Comparison of ENCODE assay signal across 8 mouse cellular contexts in genomic region chr11:3132001-3132400, GRCm38 (mm10).
DNase-seq lines count a peak whose midpoint lies in the region; ATAC-seq and TF ChIP-seq lines count a peak whose summit lies in the region.
"Not testable (repeated sequence)": the region's sequence is repeated elsewhere in the genome, so short reads cannot be mapped to it uniquely, and the experiment has no call there.

No protein-coding gene starts in this region.

- peak; percentile 39 for DNase-seq in MN1 (ENCODE audit: low spot score)
- peak; percentile 78 to 84 for DNase-seq in cerebellum, postnatal 4 days (ENCODE audit: low spot score in 2 of 2)
- DNase-seq in gastrocnemius, postnatal 10 days = peak; percentile 72
- peak; percentile 80 to 88 for DNase-seq in layer of hippocampus, adult 8-10 months (ENCODE audit: low spot score in 2 of 2)
- DNase-seq in liver, postnatal 0 days = peak; percentile 56
- DNase-seq in thymus, adult 18-20 months = peak; percentile 64 to 67

- H3K27ac ChIP-seq in hindbrain, embryonic 13.5 days; liver, postnatal 0 days (ENCODE audit: low read depth); neural tube, embryonic 12.5 days: not testable (repeated sequence)

- H3K4me3 ChIP-seq in hindbrain, embryonic 13.5 days; liver, postnatal 0 days (ENCODE audit: low read depth, low read length): not testable (repeated sequence)
- 0 out of 2 replicates have a peak overlapping the region, but pooled peaks have one; percentile 0 for H3K4me3 ChIP-seq in neural tube, embryonic 12.5 days

- not testable (repeated sequence) for H3K27me3 ChIP-seq in hindbrain, embryonic 13.5 days; liver, postnatal 0 days (ENCODE audit: insufficient read depth, low read length); neural tube, embryonic 12.5 days (replicated peaks)

- not testable (repeated sequence) for H3K9ac ChIP-seq in hindbrain, embryonic 13.5 days; liver, postnatal 0 days (replicated peaks); neural tube, embryonic 12.5 days

- peak; percentile 24 for ATAC-seq in hindbrain, embryonic 13.5 days (ENCODE audit: low FRiP score)
- peak; percentile 35 for ATAC-seq in liver, postnatal 0 days
- ATAC-seq in neural tube, embryonic 12.5 days (ENCODE audit: low FRiP score, low read depth) = peak; percentile 12

- peaks cover 21% of the 10 kb centered on the region for H3K36me3 ChIP-seq in hindbrain, embryonic 13.5 days
- not testable (repeated sequence) for H3K36me3 ChIP-seq in liver, postnatal 0 days (replicated peaks; ENCODE audit: insufficient read depth, low read length)
- H3K36me3 ChIP-seq in neural tube, embryonic 12.5 days = peaks cover 12% of the 10 kb centered on the region

- H3K4me2 ChIP-seq in hindbrain, embryonic 13.5 days; liver, postnatal 0 days (ENCODE audit: low read depth, low read length); neural tube, embryonic 12.5 days (replicated peaks): not testable (repeated sequence)

- H3K4me1 ChIP-seq in hindbrain, embryonic 13.5 days (replicated peaks); liver, postnatal 0 days (ENCODE audit: insufficient read depth); neural tube, embryonic 12.5 days: not testable (repeated sequence)

- not testable (repeated sequence) for TF ChIP-seq CTCF in liver, postnatal 0 days (IDR thresholded peaks at IDR 0.05; ENCODE audit: low read depth)

- not testable (repeated sequence) for TF ChIP-seq EP300 in liver, postnatal 0 days (IDR thresholded peaks at IDR 0.05; ENCODE audit: low read depth)

- WGBS in hindbrain, embryonic 13.5 days = 93% methylated on average over 9 of the region's 10 CpGs
- 80% methylated on average over 7 of the region's 10 CpGs for WGBS in liver, postnatal 0 days (ENCODE audit: insufficient replicate concordance)
- WGBS in neural tube, embryonic 12.5 days = 85% methylated on average over 9 of the region's 10 CpGs

- peaks cover 23% of the 10 kb centered on the region for H3K9me3 ChIP-seq in hindbrain, embryonic 13.5 days
- H3K9me3 ChIP-seq in liver, postnatal 0 days (ENCODE audit: low read length) = not testable (repeated sequence)
- peaks cover 17% of the 10 kb centered on the region for H3K9me3 ChIP-seq in neural tube, embryonic 12.5 days
